Mouse (Mus musculus) heart, adult 2 months (tissue): ENCODE data around the gene Ptms.

Source experiments
- CTCF ChIP-seq: fragments of 200-600 bp; IDR thresholded peaks from 2 replicates; pipeline ENCODE4 v1.8.1; 2022; ENCODE audit warnings: antibody characterized with exemption, mild to moderate bottlenecking, moderate library complexity
- EP300 ChIP-seq: fragments of 200-500 bp; IDR thresholded peaks from 2 replicates; pipeline ENCODE4 v1.6.1; 2011; ENCODE audit warnings: low read depth, low read length, control low read depth; ENCODE audit not compliant: insufficient read depth
- POLR2A ChIP-seq: fragments of 200-500 bp; IDR thresholded peaks from 2 replicates; pipeline ENCODE4 v1.6.1; 2011; ENCODE audit warnings: mild to moderate bottlenecking, low read depth, low read length, control low read depth; ENCODE audit not compliant: insufficient read depth

GRCm38 (mm10) chr6:124958127-124958526 is 38.2 kb upstream of the Ptms start:
- TF ChIP-seq CTCF: no peak
- TF ChIP-seq POLR2A: no peak
- no peak for TF ChIP-seq EP300
